Mouse (Mus musculus): ENCODE results near the gene Gpr146.
"Not testable (repeated sequence)": the region's sequence is repeated elsewhere in the genome, so short reads cannot be mapped to it uniquely, and the experiment has no call there.

Gpr146 gene

GRCm38 (mm10) chr5:139377468-139378270 is at the start of gene Gpr146:
TSS of gene Gpr146 (plus strand) at chr5:139377697.
- DNase-seq (ENCODE audit: low read depth, low spot score), result no peak

DNA sequence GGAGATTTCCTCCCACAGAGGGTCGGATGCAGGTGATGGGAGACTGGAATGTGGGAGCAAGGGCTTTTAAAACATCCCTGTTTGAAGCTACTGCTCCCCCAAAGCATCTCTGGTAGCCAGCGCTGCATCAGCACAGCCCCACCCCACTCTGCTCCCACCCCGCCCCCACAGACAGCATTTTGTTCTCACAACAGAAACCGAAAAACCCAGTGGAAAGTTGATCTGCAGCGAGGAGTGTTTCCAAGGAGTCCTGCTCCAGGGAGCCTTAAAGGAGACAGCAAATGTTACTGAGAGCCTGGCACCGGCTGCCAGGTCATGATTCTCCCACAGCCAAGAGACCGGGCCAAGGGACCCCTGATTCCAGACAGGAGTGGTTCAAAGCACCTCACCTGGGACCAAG is 46.7 kb upstream of the Gpr146 start:
- DNase-seq (ENCODE audit: low read depth, low spot score), result no peak

DNA sequence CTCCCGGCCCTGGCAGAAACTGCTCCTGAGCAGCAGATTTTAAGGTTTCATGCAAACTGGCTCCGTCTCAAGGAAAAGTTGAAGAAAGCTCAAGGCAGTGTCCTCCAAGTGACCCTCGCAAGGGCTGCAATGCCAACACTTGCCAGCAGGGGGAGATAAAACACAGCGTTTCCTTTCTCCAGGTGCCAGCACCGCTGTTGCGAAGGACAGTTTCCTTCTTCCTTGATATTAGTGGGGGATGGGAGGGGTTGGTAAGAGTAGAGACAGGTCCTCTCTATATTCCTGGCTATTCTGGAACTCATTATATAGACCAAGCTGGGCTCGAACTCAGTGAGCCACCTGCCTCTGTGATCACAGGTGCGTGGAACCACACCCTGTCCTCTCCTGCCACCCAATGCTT is 45.8 kb upstream of the Gpr146 start:
- DNase-seq (ENCODE audit: low read depth, low spot score), result peak; percentile 64

DNA sequence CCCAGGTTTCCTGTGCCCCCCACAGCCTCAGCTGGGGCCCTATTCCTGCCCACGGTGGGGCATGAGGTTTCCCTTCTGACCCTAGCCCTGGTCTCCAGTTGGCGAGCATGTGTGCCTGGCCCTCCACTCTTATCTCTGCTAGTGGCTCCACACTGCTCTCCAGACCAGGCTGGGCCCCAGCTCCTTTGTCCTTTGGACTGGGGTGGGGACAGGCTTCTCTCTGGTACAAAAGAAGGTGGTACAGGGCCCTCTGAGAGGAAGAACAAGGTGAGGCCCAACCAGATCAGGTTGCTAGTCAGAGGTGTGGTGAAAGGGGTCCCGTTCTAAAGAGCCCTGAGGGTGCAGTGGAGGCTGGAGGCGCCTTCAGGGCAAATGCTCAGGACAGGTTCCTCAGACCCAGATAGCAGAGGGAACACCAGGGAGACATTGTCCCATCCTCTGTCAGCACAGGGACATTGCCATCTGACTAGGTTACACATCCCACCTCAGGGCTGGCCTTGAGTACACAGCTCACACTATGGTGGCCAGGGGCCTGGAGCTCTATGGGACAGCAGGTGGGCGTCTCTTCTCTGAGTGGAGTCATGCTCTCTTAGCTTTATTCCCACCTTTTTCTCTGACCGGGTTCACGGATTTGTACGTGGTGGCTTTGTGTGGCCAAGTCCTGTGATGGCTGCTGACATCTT is 44.8 kb upstream of the Gpr146 start:
- no peak for DNase-seq (ENCODE audit: low read depth, low spot score)

DNA sequence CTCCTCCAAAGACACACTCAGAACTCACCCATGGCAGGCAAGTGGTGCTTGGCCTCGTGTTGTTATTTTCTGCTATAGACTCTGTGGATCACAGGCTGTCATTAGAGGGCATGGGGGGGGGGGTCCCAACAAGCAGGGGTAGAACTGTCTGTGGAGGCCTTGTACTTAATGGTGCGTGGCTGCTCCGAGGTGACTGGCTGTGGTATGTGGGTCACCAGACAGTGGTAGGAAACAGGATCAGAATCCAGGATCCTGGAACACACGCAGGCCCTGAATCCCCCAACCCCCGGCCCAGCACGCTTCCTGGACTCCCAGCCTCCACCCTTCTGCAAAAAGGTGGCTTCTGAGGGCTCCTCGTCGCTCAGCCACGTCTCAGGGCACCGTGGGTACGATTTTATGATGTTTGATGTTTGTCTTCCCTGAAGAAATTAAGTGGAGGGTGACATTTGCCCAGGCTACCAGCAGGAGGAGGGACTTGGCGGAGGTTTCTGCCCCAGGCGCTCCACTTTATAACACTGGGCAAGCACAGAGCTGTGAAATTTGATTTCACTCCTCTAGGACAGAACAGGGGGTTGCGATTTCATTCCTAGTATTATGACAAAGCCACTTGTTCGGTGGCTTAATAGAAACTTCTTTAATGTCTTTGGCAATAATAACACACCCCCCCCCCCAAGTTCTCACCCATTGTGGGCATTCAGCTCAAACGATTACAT is 44.0 kb upstream of the Gpr146 start:
- DNase-seq (ENCODE audit: low read depth, low spot score), result no peak

DNA sequence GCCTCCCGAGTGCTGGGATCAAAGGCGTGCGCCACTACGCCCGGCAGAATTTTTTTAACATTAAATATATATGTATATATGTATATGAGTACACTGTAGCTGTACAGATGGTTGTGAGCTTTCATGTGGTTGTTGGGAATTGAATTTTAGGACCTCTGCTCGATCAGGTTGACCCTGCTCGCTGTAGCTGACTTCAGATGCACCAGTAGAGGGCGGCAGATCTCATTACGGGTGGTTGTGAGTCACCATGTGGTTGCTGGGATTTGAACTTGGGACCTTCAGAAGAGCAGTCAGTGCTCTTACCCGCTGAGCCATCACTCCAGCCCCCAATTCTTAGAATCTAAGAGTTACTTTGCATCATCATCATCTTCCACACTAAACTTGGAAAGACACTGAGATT is 43.1 kb upstream of the Gpr146 start:
- DNase-seq (ENCODE audit: low read depth, low spot score), result not testable (repeated sequence)

DNA sequence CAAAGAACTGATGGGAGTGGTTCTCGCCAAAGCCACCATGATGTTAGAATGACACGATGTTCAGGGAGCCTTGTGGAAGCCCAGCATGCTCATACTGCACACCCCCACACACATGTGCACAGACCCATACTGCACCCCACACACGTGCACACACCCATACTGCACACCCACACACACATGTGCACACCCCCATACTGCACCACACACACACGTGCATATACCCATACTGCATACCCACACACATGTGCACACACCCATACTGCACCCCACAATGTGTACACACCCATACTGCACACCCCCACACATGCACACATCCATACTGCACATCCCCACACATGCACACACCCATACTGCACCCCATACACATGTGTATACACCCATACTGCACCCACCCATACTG is 41.9 kb upstream of the Gpr146 start:
- no peak for DNase-seq (ENCODE audit: low read depth, low spot score)

- no peak for DNase-seq (ENCODE audit: low read depth, low spot score)
Measured at GRCm38 (mm10) chr5:139337826-139338370, 39.6 kb upstream of the Gpr146 start.

DNA sequence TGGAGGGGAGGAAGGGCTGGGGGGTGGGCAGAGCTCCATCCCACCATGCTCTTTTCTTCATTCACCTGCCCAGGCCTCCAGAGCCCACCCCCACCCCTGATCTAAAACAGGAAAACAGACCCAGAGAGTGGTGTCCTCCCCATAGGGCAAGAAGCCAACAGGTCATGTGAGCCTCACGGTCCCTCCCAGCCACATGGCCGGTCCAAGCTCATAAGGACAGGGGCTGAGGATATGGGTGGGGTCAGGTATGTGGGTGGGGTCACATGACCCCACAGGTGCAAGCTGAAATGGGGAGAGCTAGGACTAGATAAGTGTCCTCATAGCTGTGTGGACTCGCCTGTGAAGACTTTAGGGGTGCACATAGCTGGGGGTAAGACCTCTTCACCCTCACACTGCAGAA is 39.1 kb upstream of the Gpr146 start:
- DNase-seq (ENCODE audit: low read depth, low spot score), result no peak

- DNase-seq (ENCODE audit: low read depth, low spot score), result no peak
Measured at GRCm38 (mm10) chr5:139338891-139339290, 38.6 kb upstream of the Gpr146 start.

- peak; percentile 68 for DNase-seq (ENCODE audit: low read depth, low spot score)
Measured at GRCm38 (mm10) chr5:139344021-139344686, 33.3 kb upstream of the Gpr146 start.

- DNase-seq (ENCODE audit: low read depth, low spot score), result peak; percentile 88
Measured at GRCm38 (mm10) chr5:139344687-139345363, 32.7 kb upstream of the Gpr146 start.

DNA sequence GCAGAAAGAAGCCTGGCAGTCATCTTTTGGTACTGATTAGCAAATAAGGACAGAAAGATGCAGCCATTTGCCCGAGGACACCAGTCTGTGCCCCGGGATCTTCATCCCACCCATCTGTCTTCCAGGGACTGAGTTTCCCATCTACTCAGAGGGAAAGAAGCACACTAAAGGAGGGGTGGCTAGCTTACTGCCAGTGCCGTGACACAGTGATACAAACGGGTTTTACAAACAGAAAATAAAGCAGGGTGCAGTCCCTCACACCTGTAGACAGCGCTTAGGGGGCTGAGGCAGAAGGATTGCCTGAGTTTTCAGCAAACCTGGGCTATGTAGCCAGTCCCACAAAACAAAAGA is 32.2 kb upstream of the Gpr146 start:
- no peak for DNase-seq (ENCODE audit: low read depth, low spot score)

GRCm38 (mm10) chr5:139347225-139347624 is 30.3 kb upstream of the Gpr146 start:
- DNase-seq (ENCODE audit: low read depth, low spot score), result no peak

- no peak for DNase-seq (ENCODE audit: low read depth, low spot score)
Measured at GRCm38 (mm10) chr5:139349713-139350112, 27.8 kb upstream of the Gpr146 start.

DNA sequence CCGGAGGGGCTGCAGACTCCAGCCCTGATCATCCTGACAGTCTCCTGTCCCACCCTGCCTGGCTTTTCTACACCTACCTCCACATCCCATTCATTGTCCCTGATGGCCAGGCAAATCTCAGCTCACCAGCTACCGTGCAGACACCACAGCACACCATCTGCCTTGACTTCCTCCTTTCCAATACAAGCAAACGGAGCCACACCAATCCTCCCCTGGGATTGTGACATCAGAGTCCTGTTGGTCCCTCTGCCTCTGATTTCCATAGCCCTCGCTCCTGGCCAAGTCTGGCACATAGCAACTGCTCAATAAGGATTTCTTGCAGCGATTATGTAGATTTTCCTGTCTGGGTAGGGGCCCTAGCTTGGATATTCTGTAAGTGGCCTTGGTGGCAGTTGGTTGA is 26.4 kb upstream of the Gpr146 start, which contains the start of gene Cox19:
TSS of gene Cox19 (minus strand) at position 285 of the 400 bp plus-strand sequence.
- no peak for DNase-seq (ENCODE audit: low read depth, low spot score)

DNA sequence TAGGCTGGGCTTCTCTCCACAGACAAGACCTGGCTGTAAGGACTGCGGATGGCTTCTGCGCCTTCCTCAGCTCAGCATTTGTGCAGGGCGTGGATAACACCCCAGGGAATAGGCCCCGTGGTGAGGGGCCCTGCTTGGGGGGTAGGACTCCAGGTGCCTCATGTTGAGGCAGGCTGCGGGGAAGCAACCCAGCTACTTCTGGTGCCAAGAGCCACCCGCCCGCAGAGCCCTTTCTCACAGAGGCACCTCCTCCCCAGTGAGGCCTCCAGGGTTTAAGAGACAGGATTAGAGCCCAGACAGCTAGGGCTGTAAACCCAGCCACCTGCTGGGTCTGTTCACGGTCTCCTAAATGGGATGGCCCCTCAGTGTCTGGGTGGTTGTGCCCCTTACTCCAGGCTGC is 25.9 kb upstream of the Gpr146 start:
- no peak for DNase-seq (ENCODE audit: low read depth, low spot score)

- DNase-seq (ENCODE audit: low read depth, low spot score), result no peak
Measured at GRCm38 (mm10) chr5:139352317-139352716, 25.2 kb upstream of the Gpr146 start, which contains the start of gene Cyp2w1. TSS of gene Cyp2w1 (plus strand) at chr5:139352617.

GRCm38 (mm10) chr5:139353496-139353895 is 24.0 kb upstream of the Gpr146 start:
- DNase-seq (ENCODE audit: low read depth, low spot score), result no peak

GRCm38 (mm10) chr5:139353946-139354345 is 23.6 kb upstream of the Gpr146 start:
- DNase-seq (ENCODE audit: low read depth, low spot score), result no peak

- no peak for DNase-seq (ENCODE audit: low read depth, low spot score)
Measured at GRCm38 (mm10) chr5:139355235-139355772, 22.2 kb upstream of the Gpr146 start.
